Mouse (Mus musculus): ENCODE measurements around the gene Arl6. TPM values are rescaled to one million over a fixed set of nuclear protein-coding genes. Genes with fewer than 3 reads are reported as not detected.

The Arl6 gene
- total RNA-seq, 2 experiments from 2014 or later: 7.6 to 10.4 TPM

DNA sequence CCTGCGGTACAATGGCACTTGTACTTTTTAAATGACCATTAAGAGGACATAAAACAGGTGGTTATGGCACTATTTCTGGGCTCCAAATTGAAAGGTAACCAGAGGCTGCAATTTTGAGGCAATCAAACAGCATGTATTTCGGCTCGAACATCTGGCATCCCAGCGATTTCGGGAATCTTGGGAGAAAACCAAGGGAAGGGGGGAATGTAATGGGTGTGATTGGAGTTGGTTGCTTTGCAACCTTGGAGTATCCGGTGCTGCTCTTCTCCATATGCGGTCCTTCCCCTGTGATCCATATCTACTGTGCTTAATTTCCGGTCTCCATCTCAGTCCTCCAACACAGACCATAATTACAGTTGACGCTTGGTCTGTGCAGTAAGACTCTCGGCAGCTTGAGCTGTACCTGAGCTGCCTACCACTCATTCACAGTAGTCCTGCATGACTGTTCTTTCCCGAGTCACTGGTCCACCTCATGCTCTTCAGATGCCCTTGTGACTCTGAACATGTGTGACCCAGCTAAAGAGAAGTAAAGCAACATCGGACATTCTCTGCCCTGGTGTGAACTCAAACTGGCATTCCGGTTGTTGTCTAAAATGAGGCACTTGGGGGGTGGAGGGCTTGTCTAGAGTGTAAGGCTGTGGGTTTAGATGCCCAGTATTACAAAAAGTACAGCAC is 50.7 kb downstream of the Arl6 start:
- DNase-seq (ENCODE audit: low spot score in 2 of 2): no peak

- DNase-seq (ENCODE audit: low spot score in 2 of 2): no peak
These were observed 51.4 kb downstream of the Arl6 start for GRCm38 (mm10) chr16:59587816-59588215.

- DNase-seq (ENCODE audit: low spot score in 2 of 2): no peak
These were observed 52.3 kb downstream of the Arl6 start for GRCm38 (mm10) chr16:59586911-59587310.

DNA sequence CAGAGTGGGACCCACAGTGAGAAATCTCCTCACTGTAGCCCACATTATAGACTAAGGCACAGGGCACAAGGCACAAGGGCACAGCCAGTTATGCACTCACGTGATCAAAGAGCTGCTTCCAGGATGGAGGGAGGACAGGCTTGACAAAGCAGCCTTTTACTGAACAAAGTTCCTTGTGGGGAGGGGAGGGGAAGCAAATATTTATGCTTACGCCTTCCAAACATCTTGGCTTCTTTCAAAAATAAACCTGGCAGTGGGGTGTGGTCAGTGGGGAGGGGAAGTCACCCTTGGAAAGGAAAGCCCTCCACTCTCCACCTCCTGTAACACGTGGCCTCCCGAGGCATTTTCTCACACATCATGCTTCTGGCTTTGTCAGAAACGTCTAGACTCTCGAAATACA is 52.9 kb downstream of the Arl6 start:
- no peak for DNase-seq (ENCODE audit: low spot score in 2 of 2)

GRCm38 (mm10) chr16:59585706-59586244 is 53.4 kb downstream of the Arl6 start:
- no peak for DNase-seq (ENCODE audit: low spot score in 2 of 2)

- peak in 1 of 2 experiments; percentile 18 for DNase-seq (ENCODE audit: low spot score in 2 of 2)
These were observed 55.7 kb downstream of the Arl6 start for GRCm38 (mm10) chr16:59583515-59583914.

DNA sequence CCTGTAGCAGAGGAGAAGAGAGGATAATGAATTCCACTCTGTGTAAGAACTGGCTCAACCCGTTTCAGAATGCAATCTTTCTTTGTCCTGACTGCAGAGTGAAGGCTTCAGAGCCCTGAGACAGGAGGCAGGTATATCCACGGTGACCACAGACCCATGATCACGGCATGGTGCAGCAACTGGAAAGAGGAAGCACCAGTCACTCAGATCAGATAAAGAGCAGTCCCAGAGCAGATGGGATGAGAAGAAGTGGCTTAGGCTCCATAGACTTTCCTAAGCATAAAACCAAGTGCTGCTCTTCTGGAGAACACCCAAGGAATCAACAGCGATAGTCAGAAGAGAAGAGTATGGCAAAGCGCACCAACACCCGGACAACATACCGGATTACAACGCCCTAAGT is 60.0 kb downstream of the Arl6 start:
- DNase-seq (ENCODE audit: low spot score in 2 of 2): no peak

GRCm38 (mm10) chr16:59573961-59574360 is 65.2 kb downstream of the Arl6 start:
- DNase-seq (ENCODE audit: low spot score in 2 of 2): no peak

- DNase-seq (ENCODE audit: low spot score in 2 of 2): no peak
These were observed 66.5 kb downstream of the Arl6 start for GRCm38 (mm10) chr16:59572685-59573084.

- DNase-seq (ENCODE audit: low spot score in 2 of 2): no peak
These were observed 68.4 kb downstream of the Arl6 start for GRCm38 (mm10) chr16:59570807-59571206.

- no peak for DNase-seq (ENCODE audit: low spot score in 2 of 2)
These were observed 69.4 kb downstream of the Arl6 start for GRCm38 (mm10) chr16:59569837-59570236.

DNA sequence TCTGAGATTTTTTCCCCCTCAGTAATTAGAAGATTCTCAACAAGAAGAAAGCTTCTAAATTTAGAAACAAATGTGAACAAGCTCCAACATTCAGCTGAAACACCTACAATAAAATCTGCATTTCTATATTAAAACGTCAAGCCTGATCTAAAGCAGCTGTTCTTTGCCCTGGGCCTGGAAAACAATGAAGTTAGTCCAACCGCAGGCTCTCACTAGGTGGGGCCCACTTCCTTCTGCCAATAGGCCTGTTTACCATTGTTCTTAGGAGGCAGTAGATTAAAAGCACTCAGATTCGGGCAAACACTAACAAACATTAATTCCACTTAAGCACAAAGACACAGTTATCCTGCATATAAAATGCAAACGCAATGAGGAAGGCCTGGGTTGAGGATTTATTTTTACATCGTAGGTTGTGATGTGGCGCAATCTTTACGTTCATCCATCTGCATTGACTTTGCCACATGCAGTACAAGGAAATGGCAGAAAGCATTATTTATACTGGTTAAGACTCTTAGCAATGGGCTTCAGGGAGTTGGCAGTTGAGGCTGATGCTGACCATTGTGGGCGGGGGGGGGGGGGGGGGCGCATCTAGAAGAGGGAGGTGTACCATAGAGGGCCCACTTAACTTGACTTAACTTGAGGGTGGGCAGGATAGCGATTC is 71.3 kb downstream of the Arl6 start:
- DNase-seq (ENCODE audit: low spot score in 2 of 2): no peak

- no peak for DNase-seq (ENCODE audit: low spot score in 2 of 2)
These were observed 72.8 kb downstream of the Arl6 start for GRCm38 (mm10) chr16:59566437-59566836.

GRCm38 (mm10) chr16:59565631-59566030 is 73.6 kb downstream of the Arl6 start:
- DNase-seq (ENCODE audit: low spot score in 2 of 2): no peak

GRCm38 (mm10) chr16:59564025-59564424 is 75.2 kb downstream of the Arl6 start:
- DNase-seq (ENCODE audit: low spot score in 2 of 2): no peak

Other genes starting within 250 kb of the Arl6 start
- not detected for gene Gabrr3, start 232.1 kb downstream of the Arl6 start, total RNA-seq (2021)
- gene Riox2, start 167.6 kb downstream of the Arl6 start, total RNA-seq (2021): 10 to 100 TPM; 20.5 to 20.8 TPM
- gene Crybg3, start 38.4 kb downstream of the Arl6 start, total RNA-seq (2021): 10 to 100 TPM; 16.4 to 16.5 TPM

All from adrenal gland, adult 18-20 months (tissue).